Mouse (Mus musculus): ENCODE measurements around the gene Rbfox1.

DNA sequence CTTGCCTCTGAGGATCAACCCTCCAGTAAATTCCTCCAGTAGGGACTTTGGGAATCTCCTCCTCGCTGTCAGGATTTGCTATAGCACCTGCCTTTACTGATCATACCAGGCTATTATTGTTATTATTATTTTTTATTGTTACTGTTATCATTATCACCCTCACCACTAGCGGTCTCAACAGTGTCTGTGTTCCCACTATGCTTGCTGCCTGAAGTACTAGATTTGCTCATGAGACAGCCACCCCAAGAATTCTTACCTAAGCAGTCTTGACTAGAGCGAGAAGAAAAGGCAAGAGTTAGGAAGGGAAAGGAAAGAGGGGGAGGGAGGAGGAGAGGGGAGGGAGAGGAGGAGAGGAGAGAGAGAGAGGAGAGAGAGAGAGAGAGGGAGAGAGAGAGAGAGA lies 954.9 kb downstream of the Rbfox1 start:
- TF ChIP-seq GATA1 (IDR thresholded peaks at IDR 0.05; ENCODE audit: borderline replicate concordance, low read length) (no peak), FLI1 (IDR thresholded peaks at IDR 0.05; ENCODE audit: low read length) (no peak)

All from megakaryocyte, embryonic 14.5 days (primary cell).